7 mouse cellular contexts compared by ENCODE assay signal in genomic region chr2:145588009-145588737, GRCm38 (mm10).
DNase-seq lines count a peak whose midpoint lies in the region; ATAC-seq and TF ChIP-seq lines count a peak whose summit lies in the region.

No protein-coding gene starts in this region.

- no peak overlapping the region for H3K4me3 ChIP-seq in CH12.LX (replicated peaks in 1 of 3; ENCODE audit: low read depth in 2 of 3, low read length in 2 of 3, poor library complexity in 1 of 3)
- no peak overlapping the region for H3K4me3 ChIP-seq in heart, embryonic 10.5 days
- no peak overlapping the region for H3K4me3 ChIP-seq in liver, postnatal 0 days (ENCODE audit: low read depth, low read length)
- H3K4me3 ChIP-seq in neural tube, embryonic 15.5 days (replicated peaks) = no peak overlapping the region

- H3K9ac ChIP-seq in CH12.LX (ENCODE audit: insufficient read depth, low read depth) = no peak overlapping the region
- no peak overlapping the region for H3K9ac ChIP-seq in liver, postnatal 0 days (replicated peaks)
- no peak overlapping the region for H3K9ac ChIP-seq in neural tube, embryonic 15.5 days (replicated peaks)

- H3K27me3 ChIP-seq in CH12.LX (replicated peaks) = peaks cover 9% of the 10 kb centered on the region
- H3K27me3 ChIP-seq in heart, embryonic 10.5 days (ENCODE audit: insufficient read depth, poor library complexity, severe bottlenecking) = no peaks in the 10 kb centered on the region
- H3K27me3 ChIP-seq in liver, postnatal 0 days (ENCODE audit: insufficient read depth, low read length) = no peaks in the 10 kb centered on the region
- H3K27me3 ChIP-seq in neural tube, embryonic 15.5 days (replicated peaks) = no peaks in the 10 kb centered on the region

- no peak for TF ChIP-seq EP300 in CH12.LX (IDR thresholded peaks at IDR 0.05; ENCODE audit: low read length)
- no peak for TF ChIP-seq EP300 in liver, postnatal 0 days (IDR thresholded peaks at IDR 0.05; ENCODE audit: low read depth)

- H3K4me1 ChIP-seq in CH12.LX (ENCODE audit: control insufficient read depth in 1 of 2, insufficient read depth in 2 of 2) = no peaks in the 10 kb centered on the region
- H3K4me1 ChIP-seq in heart, embryonic 10.5 days = peaks cover 3% of the 10 kb centered on the region; the same call in 1 of the 2 replicates
- H3K4me1 ChIP-seq in liver, postnatal 0 days (ENCODE audit: insufficient read depth) = no peaks in the 10 kb centered on the region
- H3K4me1 ChIP-seq in neural tube, embryonic 15.5 days = 0 out of 2 replicates have a peak, but pooled peaks cover 3% of the 10 kb centered on the region

- TF ChIP-seq RAD21 in CH12.LX (IDR thresholded peaks at IDR 0.05; ENCODE audit: low read depth, low read length) = peak; percentile 83

- 68% methylated on average over 8 of the region's 8 CpGs for WGBS in heart, embryonic 10.5 days
- WGBS in liver, postnatal 0 days (ENCODE audit: insufficient replicate concordance) = 54% methylated on average over 8 of the region's 8 CpGs
- 68% methylated on average over 8 of the region's 8 CpGs for WGBS in neural tube, embryonic 15.5 days

- dilution Hi-C loops in CH12.LX (cut with MboI; ENCODE audit: extremely low pct_ligation_motif_present, extremely low pct_unique_long_range_greater_than_20kb, low sequenced_read_pairs) = no loop called here

- peak; percentile 61 for ATAC-seq in liver, postnatal 0 days
- peak; percentile 90 for ATAC-seq in neural tube, embryonic 15.5 days (ENCODE audit: low FRiP score)

- H3K79me2 ChIP-seq in CH12.LX (replicated peaks; ENCODE audit: control insufficient read depth, extremely low read depth, insufficient read depth, poor library complexity, severe bottlenecking) = no peaks in the 10 kb centered on the region

- peak; percentile 86 to 90 for TF ChIP-seq CTCF in CH12.LX (conservative IDR thresholded peaks at IDR 0.05 in 1 of 2, IDR thresholded peaks at IDR 0.05 in 1 of 2; ENCODE audit: low read depth in 2 of 2, low read length in 2 of 2)
- peak; percentile 88 for TF ChIP-seq CTCF in liver, postnatal 0 days (IDR thresholded peaks at IDR 0.05; ENCODE audit: low read depth)

- DNase-seq in CH12.LX (ENCODE audit: extremely low read depth) (peak; percentile 48), adipocyte (ENCODE audit: low spot score) (peak; percentile 85)
- peak; percentile 70 for DNase-seq in embryo, embryonic 10 days (ENCODE audit: low spot score)
- DNase-seq in heart, embryonic 10.5 days (ENCODE audit: low spot score) = peak; percentile 74
- peak; percentile 45 to 57 for DNase-seq in kidney, postnatal 36 days
- peak; percentile 29 for DNase-seq in liver, postnatal 0 days

- H3K27ac ChIP-seq in CH12.LX (ENCODE audit: insufficient read depth, low read depth) = no peak overlapping the region
- H3K27ac ChIP-seq in heart, embryonic 10.5 days = no peak overlapping the region
- H3K27ac ChIP-seq in liver, postnatal 0 days (ENCODE audit: low read depth) = no peak overlapping the region
- H3K27ac ChIP-seq in neural tube, embryonic 15.5 days (replicated peaks) = peak overlapping the region; percentile 20; the same call in 1 of the 2 replicates

- H3K9me3 ChIP-seq in CH12.LX (replicated peaks; ENCODE audit: low read length) = peaks cover 4% of the 10 kb centered on the region
- H3K9me3 ChIP-seq in heart, embryonic 10.5 days = no peaks in the 10 kb centered on the region
- H3K9me3 ChIP-seq in liver, postnatal 0 days (ENCODE audit: low read length) = no peaks in the 10 kb centered on the region
- H3K9me3 ChIP-seq in neural tube, embryonic 15.5 days (replicated peaks) = no peaks in the 10 kb centered on the region

- no peaks in the 10 kb centered on the region for H3K36me3 ChIP-seq in CH12.LX (replicated peaks in 1 of 2; ENCODE audit: control insufficient read depth in 1 of 2, insufficient read depth in 1 of 2, low read length in 1 of 2)
- H3K36me3 ChIP-seq in heart, embryonic 10.5 days = no peaks in the 10 kb centered on the region
- H3K36me3 ChIP-seq in liver, postnatal 0 days (replicated peaks; ENCODE audit: insufficient read depth, low read length) = no peaks in the 10 kb centered on the region
- H3K36me3 ChIP-seq in neural tube, embryonic 15.5 days = no peaks in the 10 kb centered on the region

- no peak overlapping the region for H3K4me2 ChIP-seq in CH12.LX (ENCODE audit: insufficient read depth, low read depth, poor library complexity, severe bottlenecking)
- no peak overlapping the region for H3K4me2 ChIP-seq in liver, postnatal 0 days (ENCODE audit: low read depth, low read length)
- no peak overlapping the region for H3K4me2 ChIP-seq in neural tube, embryonic 15.5 days

- in situ Hi-C loops in CH12.LX (cut with MboI; ENCODE audit: low pct_ligation_motif_present, low pct_unique_long_range_greater_than_20kb, low sequenced_read_pairs) = loop anchor here (25.0 kb wide), 1 partner anchor 426 kb away; the partner anchor contains the start of gene Slc24a3

- no peak for TF ChIP-seq POLR2A in CH12.LX (IDR thresholded peaks at IDR 0.05; ENCODE audit: low read depth, low read length)

TF ChIP-seq in CH12.LX, 34 proteins besides CTCF, POLR2A, EP300 and RAD21:
- TF ChIP-seq MAZ (IDR thresholded peaks at IDR 0.05; ENCODE audit: low read depth, low read length) (no peak), ZC3H11A (IDR thresholded peaks at IDR 0.05; ENCODE audit: low read depth, low read length) (no peak), ZMIZ1 (IDR thresholded peaks at IDR 0.05; ENCODE audit: low read depth, low read length) (no peak), E2F4 (IDR thresholded peaks at IDR 0.05; ENCODE audit: insufficient replicate concordance, low read depth, low read length) (no peak), NRF1 (IDR thresholded peaks at IDR 0.05; ENCODE audit: low read depth, low read length) (no peak), POLR2AphosphoS2 (IDR thresholded peaks at IDR 0.05; ENCODE audit: low read depth, low read length) (no peak), SMC3 (IDR thresholded peaks at IDR 0.05; ENCODE audit: low read depth, low read length) (peak; percentile 52), BHLHE40 (IDR thresholded peaks at IDR 0.05; ENCODE audit: low read depth, low read length) (no peak), NELFE (IDR thresholded peaks at IDR 0.05; ENCODE audit: low read depth, low read length) (0 out of 2 replicates have a peak, but pooled peaks have one; percentile 28)

Comparison
In these comparisons a context has a peak if more than half of its experiments do, and no peak if none do; other contexts are left out.
1. DNase-seq: peak in every context shown above with its lines; median percentile 85 in adipocyte; 74 in heart, embryonic 10.5 days; 70 in embryo, embryonic 10 days; 51 in kidney, postnatal 36 days; 48 in CH12.LX; 29 in liver, postnatal 0 days.